Mouse (Mus musculus): ENCODE data around the gene Pcna.
"Not testable (repeated sequence)": the region's sequence is repeated elsewhere in the genome, so short reads cannot be mapped to it uniquely, and the experiment has no call there.

DNA sequence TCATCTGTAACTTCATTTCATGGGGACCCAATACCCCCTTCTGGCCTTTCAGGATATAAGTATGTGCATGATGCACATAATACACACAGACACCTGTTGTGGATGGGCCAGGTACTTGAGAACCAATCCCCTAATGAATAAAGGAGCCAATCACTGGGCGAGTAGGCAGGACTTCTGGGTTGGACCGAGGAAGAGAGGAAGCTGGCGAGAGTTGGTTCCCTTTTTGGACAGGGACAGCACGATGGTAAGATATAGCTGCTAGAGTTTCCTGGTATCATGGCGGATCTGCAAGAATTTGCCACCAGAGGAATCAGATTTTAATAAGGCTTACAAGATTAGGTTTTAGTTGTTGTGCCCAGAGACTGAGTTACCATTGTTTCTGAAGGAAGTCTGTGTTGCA is 32.6 kb upstream of the Pcna start:
- TF ChIP-seq CTCF (IDR thresholded peaks at IDR 0.05; ENCODE audit: low read depth, low read length); GATA1 (IDR thresholded peaks at IDR 0.05; ENCODE audit: borderline replicate concordance, low read length); TAL1 (conservative IDR thresholded peaks at IDR 0.05; ENCODE audit: low read depth, low read length); POLR2AphosphoS5 (IDR thresholded peaks at IDR 0.05; ENCODE audit: insufficient replicate concordance, low read depth, low read length); GATA2 (IDR thresholded peaks at IDR 0.05; ENCODE audit: borderline replicate concordance, low read depth, low read length): not testable (repeated sequence)

Data from G1E (cell line).